Mouse (Mus musculus) gastrocnemius, adult 2 months (tissue): ENCODE measurements around the gene Zscan26. TPM values are rescaled to one million over a fixed set of nuclear protein-coding genes. Genes with fewer than 3 reads are reported as not detected.
"Not testable (repeated sequence)": the region's sequence is repeated elsewhere in the genome, so short reads cannot be mapped to it uniquely, and the experiment has no call there.

Experiments
- DNase-seq: peaks from one replicate; pipeline ENCODE4 v3.0.0; 2022
- H3K27ac ChIP-seq: fragments of 200-600 bp; 2 replicates; pipeline ENCODE4 v1.8.1; 2022; ENCODE audit warnings: mild to moderate bottlenecking
- H3K4me3 ChIP-seq: fragments of 200-600 bp; 2 replicates; pipeline ENCODE4 v1.8.1; 2022; ENCODE audit warnings: mild to moderate bottlenecking, moderate library complexity
- CTCF ChIP-seq: fragments of 200-600 bp; IDR thresholded peaks from 2 replicates; pipeline ENCODE4 v1.8.1; 2022; ENCODE audit warnings: antibody characterized with exemption, mild to moderate bottlenecking, moderate library complexity
- intact Hi-C: fragments of 180-260 bp; cut with DNase I; formaldehyde crosslinking; loops from one replicate; pipeline ENCODE4 v1.15.1; 2025
- total RNA-seq, 2 experiments: library from RNA; stranded (reverse); gene quantifications; 2 replicates each; pipeline ENCODE4 v1.2.3; 2021

The Zscan26 gene
- total RNA-seq, 2 experiments from 2014 or later = 13.6 to 14.5 TPM

- Histone ChIP-seq H3K4me3 (no peak overlapping the region), H3K27ac (no peak overlapping the region)
- intact Hi-C loops = no loop called here
- no peak for TF ChIP-seq CTCF
- no peak for DNase-seq
Observed at GRCm38 (mm10) chr13:21415266-21415665, 38.3 kb downstream of the Zscan26 start.

- H3K27ac ChIP-seq = no peak overlapping the region
- TF ChIP-seq CTCF = no peak
- DNase-seq = no peak
- intact Hi-C loops = no loop called here
- no peak overlapping the region for H3K4me3 ChIP-seq
Observed at GRCm38 (mm10) chr13:21414231-21415212, 39.0 kb downstream of the Zscan26 start.

GRCm38 (mm10) chr13:21408805-21409459 is 44.6 kb downstream of the Zscan26 start:
- Histone ChIP-seq H3K4me3 (peak overlapping the region; percentile 80), H3K27ac (peak overlapping the region; percentile 97)
- TF ChIP-seq CTCF = no peak
- no peak for DNase-seq
- intact Hi-C loops = loop anchor here (2.0 kb wide), 1 partner anchor 122 kb away; the partner anchor contains the start of gene Zkscan8

- no peak for TF ChIP-seq CTCF
- H3K27ac ChIP-seq = peak overlapping the region; percentile 97
- peak overlapping the region; percentile 80 for H3K4me3 ChIP-seq
- peak; percentile 90 for DNase-seq
- intact Hi-C loops = loop anchor here (2.0 kb wide), 1 partner anchor 123 kb away; the partner anchor contains the start of gene Zkscan8
Observed at GRCm38 (mm10) chr13:21407969-21408804, 45.3 kb downstream of the Zscan26 start.

DNA sequence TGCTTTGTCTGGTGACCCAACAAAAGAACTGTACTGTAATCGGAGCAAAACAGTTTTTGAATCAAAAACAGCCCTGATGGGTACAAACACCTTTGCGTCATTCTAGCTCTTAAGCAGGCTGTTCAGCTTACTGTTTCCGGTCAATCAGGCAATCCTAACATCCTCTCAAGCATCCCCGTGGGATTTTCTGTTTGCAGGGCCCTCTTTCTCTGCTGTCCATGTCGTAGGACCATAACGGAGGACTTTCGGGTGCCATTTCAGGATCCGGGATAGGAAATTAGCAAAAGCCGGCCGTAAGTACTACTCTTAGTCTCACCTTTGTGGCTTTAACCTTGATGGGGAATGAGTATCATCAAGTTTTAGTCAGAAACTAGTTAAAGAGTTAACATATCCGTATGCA is 46.2 kb downstream of the Zscan26 start:
- Histone ChIP-seq H3K4me3 (peak overlapping the region; percentile 80), H3K27ac (peak overlapping the region; percentile 97)
- TF ChIP-seq CTCF = no peak
- intact Hi-C loops = no loop called here
- DNase-seq = no peak

GRCm38 (mm10) chr13:21402848-21403247 is 50.7 kb downstream of the Zscan26 start:
- intact Hi-C loops = loop anchor here (2.0 kb wide), 3 partner anchors 40 to 104 kb away; partner anchors contain the start of genes Zscan12 and Zscan26
- Histone ChIP-seq H3K4me3 (peak overlapping the region; percentile 96), H3K27ac (peak overlapping the region; percentile 96)
- no peak for DNase-seq
- no peak for TF ChIP-seq CTCF

DNA sequence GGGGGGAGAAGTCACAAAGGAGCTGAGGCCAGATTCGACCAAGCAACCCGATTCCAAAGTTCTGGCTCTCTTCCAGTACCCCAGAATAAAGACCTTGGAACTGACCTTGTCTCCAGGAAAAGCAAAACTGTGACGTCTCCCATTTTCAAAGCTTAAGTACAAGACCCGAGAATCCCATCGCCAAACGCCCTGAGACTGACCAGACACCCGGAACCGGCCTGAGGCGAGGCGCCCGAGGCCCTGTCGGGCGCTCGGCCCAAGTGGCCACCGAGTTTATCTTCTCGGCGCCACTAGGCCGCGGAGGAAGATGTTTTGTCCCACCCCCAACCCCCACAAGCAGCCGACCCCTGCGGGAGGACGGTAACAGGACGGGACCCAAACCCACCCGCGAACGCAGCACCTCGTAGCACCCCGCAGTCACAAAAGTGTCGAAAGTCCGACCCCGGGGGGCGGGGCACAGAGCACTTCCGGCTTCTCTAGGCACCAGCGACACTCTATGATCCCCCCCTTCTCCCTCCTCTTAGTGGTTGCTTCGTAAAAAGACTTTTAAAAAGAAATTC is 51.2 kb downstream of the Zscan26 start, which contains the start of gene Zkscan3:
Gene Zkscan3 (minus strand): TSS at position 469 of the 560 bp plus-strand sequence.
- Histone ChIP-seq H3K27ac (peak within 1 kb of the TSS; percentile 96), H3K4me3 (peak within 1 kb of the TSS; percentile 96)
- intact Hi-C loops = loop anchor here (2.0 kb wide), 3 partner anchors 40 to 104 kb away; partner anchors contain the start of genes Zscan12 and Zscan26
- TF ChIP-seq CTCF = no peak
- DNase-seq = peak; percentile 90

DNA sequence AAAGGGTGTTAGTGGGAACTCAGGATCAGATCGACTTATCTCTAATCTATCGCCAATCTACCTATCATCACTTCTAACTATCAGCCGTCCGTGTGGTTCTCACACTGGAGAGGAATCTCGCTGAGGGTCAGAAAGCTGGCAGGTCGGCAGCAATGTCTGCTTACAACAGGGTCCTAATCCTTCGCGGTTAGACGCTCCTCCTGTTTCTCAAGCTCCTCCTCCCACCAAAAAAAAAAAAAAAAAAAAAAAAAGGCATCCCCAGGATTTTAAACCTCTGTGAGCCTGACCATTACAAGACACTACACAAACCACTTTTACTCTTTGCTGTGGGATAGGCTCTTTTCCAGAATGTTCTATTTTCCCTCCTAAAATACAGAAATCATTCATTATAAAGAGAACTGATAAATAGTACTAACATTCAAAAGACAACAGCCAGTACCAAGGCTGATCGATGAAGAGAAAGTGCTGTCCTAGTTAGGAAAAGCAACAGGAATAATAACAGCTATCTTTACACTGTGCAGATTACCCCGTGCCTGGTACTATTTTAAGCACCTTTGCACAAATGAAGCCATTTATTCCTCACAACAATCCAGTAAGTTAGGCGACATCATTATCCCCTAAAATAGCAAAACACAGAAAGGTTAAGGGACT is 51.8 kb downstream of the Zscan26 start:
- TF ChIP-seq CTCF = no peak
- DNase-seq = no peak
- Histone ChIP-seq H3K27ac (peak overlapping the region; percentile 96), H3K4me3 (peak overlapping the region; percentile 96)
- intact Hi-C loops = loop anchor here (2.0 kb wide), 3 partner anchors 39 to 105 kb away; partner anchors contain the start of genes Zscan12 and Zscan26

DNA sequence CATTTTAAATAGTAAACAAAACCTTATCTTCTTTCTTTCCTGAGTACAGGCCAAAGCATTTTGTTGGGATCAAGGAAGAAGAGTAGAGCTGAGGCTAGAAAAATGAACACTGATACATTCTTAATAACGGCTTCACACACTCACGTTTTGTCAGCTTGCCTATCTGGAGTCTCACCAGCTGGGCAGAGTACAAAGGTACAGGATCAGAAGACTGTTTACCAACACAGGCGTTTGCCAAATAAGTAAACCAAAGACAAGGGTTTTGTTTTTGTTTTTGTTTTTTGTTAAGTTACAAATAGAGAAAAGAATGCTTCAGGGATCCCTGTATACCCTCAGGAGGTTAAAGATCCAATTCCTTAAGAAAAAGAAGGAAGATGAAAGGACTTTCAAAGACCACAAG is 52.4 kb downstream of the Zscan26 start:
- TF ChIP-seq CTCF = no peak
- Histone ChIP-seq H3K27ac (no peak overlapping the region), H3K4me3 (peak overlapping the region; percentile 96)
- intact Hi-C loops = no loop called here
- DNase-seq = no peak

GRCm38 (mm10) chr13:21397486-21397885 is 56.0 kb downstream of the Zscan26 start:
- H3K27ac ChIP-seq = no peak overlapping the region
- intact Hi-C loops = no loop called here
- TF ChIP-seq CTCF = no peak
- no peak overlapping the region for H3K4me3 ChIP-seq
- no peak for DNase-seq

- H3K27ac ChIP-seq, intact Hi-C loops: not testable (repeated sequence)
- peak overlapping the region; percentile 65 for H3K4me3 ChIP-seq
- peak; percentile 56 for DNase-seq
Observed at GRCm38 (mm10) chr13:21396048-21396447, 57.5 kb downstream of the Zscan26 start.
